Mouse (Mus musculus) G1E (cell line): ENCODE measurements around the gene Ppcs. TPM values are rescaled to one million over a fixed set of nuclear protein-coding genes. Genes with fewer than 3 reads are reported as not detected.

ENCODE experiments used
- ATAC-seq: 2 replicates; pipeline ENCODE4 v1.8.0; 2016; ENCODE audit warnings: mild to moderate bottlenecking; ENCODE audit not compliant: insufficient number of reproducible peaks, poor library complexity, low FRiP score, severe bottlenecking; ENCODE audit errors: extremely low read depth
- DNase-seq: peaks from one replicate; pipeline ENCODE4 v3.0.0; 2012; ENCODE audit warnings: low spot score
- H3K27me3 ChIP-seq: 2 replicates; pipeline ENCODE4 v1.6.1; 2012; ENCODE audit warnings: mild to moderate bottlenecking, low read length, inconsistent platforms; ENCODE audit not compliant: insufficient read depth
- H3K36me3 ChIP-seq: replicated peaks from 2 replicates; pipeline ENCODE3; 2012; ENCODE audit warnings: mild to moderate bottlenecking, inconsistent platforms
- H3K4me1 ChIP-seq: 2 replicates; pipeline ENCODE4 v1.6.1; 2012; ENCODE audit warnings: low read depth, low read length, inconsistent platforms, mixed read lengths; ENCODE audit not compliant: insufficient read depth
- H3K4me3 ChIP-seq: 2 replicates; pipeline ENCODE4 v1.5.1; 2012; ENCODE audit warnings: low read depth, mild to moderate bottlenecking, inconsistent platforms, low read length, moderate library complexity, mixed read lengths
- H3K9me3 ChIP-seq: replicated peaks from 2 replicates; pipeline ENCODE4 v1.6.1; 2012; ENCODE audit warnings: inconsistent platforms
- CTCF ChIP-seq: IDR thresholded peaks from 2 replicates; pipeline ENCODE4 v1.5.1; 2012; ENCODE audit warnings: low read depth, low read length, inconsistent platforms, mixed read lengths
- GATA1 ChIP-seq: IDR thresholded peaks from 2 replicates; pipeline ENCODE4 v1.6.1; 2012; ENCODE audit warnings: borderline replicate concordance, low read length, inconsistent platforms, mixed read lengths
- GATA2 ChIP-seq: IDR thresholded peaks from 2 replicates; pipeline ENCODE4 v1.6.1; 2012; ENCODE audit warnings: low read depth, low read length, inconsistent platforms, borderline replicate concordance
- POLR2AphosphoS5 ChIP-seq: IDR thresholded peaks from 2 replicates; pipeline ENCODE4 v1.6.1; 2012; ENCODE audit warnings: low read depth, low read length, inconsistent platforms; ENCODE audit not compliant: insufficient replicate concordance
- TAL1 ChIP-seq: conservative IDR thresholded peaks from 2 replicates; pipeline ENCODE4 v1.6.1; 2012; ENCODE audit warnings: low read depth, low read length, inconsistent platforms, mixed read lengths
- polyA plus RNA-seq: library from polyadenylated mRNA; stranded (reverse); fragments of >175 nt; gene quantifications from 2 replicates; pipeline ENCODE4 v1.2.3, GENCODE M21; 2012
- total RNA-seq, 2 experiments: library from RNA; stranded (forward) in 1 of 2; stranded (reverse) in 1 of 2; fragments of 200-1000 nt in 1 of 2; fragments of >200 nt in 1 of 2; fragmentation: Nextera tagmentation in 1 of 2; gene quantifications; 2 replicates each; pipeline ENCODE4 v1.2.3; 2014 to 2017

The Ppcs gene
- total RNA-seq (2014; fragmentation: Nextera tagmentation) (4.7 and 12.6 TPM in 2 replicates), total RNA-seq (2017) (24.6 and 29.0 TPM in 2 replicates), polyA plus RNA-seq (12.2 and 14.4 TPM in 2 replicates)

DNA sequence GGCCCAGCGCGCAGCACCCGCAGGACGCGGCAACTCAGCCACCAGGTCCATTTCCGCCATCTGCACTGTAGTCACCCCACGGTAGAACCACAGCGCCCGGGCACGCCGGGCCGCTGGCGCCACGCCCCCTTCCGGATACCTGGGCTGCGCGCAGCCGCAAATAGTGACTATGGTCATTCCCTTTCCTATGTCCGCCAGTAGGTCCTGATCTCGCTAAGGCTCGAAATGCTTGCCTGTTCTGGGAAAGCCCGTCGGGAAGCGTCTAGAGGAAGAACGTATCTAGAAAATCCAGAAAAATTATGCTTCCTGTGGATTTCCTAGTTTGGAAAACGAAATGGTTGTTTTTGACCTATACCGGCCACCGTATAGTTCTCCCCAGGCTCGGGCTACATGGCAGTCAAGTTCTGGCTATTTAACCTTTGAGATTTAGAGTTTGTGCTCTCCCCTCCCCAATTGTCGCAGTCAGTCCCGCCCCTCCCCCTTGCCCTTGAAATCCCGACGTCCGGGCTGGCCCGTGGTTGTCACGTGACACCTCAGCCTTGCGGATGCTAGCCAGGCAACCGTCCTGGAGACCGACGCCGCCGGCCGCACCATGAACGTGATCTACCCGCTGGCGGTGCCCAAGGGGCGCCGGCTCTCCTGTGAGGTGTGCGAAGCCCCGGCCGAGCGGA is at the start of gene Ppcs, which contains the start of gene Zmynd12:
TSS of gene Ppcs (minus strand) at position 127 of the 671 bp plus-strand sequence.
TSS of gene Zmynd12 (plus strand) at position 521 of the 671 bp plus-strand sequence.
- DNase-seq = peak; percentile 88
- Histone ChIP-seq H3K4me3 (peak within 1 kb of the TSS; percentile 84), H3K27me3 (no peaks in the 10 kb centered on the region), H3K4me1 (peaks cover 60% of the 10 kb centered on the region), H3K36me3 (peaks cover 18% of the 10 kb centered on the region), H3K9me3 (no peaks in the 10 kb centered on the region)
- TF ChIP-seq POLR2AphosphoS5 (no peak), CTCF (no peak), GATA1 (no peak), GATA2 (no peak), TAL1 (no peak)
- peak; percentile 47 for ATAC-seq

DNA sequence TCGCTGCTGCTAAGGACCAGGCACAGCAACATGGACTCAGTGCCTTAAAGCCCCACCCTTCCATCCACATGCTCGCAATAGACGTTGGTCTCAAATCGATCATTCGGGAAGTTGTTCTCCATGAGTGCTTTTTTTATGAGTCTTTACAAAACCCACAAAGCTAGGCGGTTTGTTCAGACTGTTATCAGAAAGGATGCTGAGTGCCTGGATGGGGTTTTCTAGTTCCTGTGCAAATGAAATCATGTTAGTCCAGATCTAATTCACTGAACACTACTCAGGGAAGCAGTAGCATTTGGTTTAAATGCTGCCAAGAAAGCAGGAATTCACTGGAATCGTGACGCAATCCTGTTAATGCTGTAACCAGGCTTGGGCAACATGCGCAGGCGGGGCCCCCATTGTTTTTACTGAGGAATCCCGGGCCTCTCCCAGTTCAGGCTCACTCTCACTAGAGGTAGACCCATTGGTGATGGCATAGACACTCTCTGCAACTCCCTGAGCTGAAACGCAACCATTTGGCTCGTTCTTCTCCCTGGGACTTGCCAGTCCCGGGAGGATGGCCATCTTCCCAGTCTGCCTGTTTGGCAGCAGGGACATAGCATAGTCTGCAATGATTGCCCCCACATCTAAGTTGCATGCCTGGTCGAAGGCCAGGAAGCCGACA is 45.6 kb upstream of the Ppcs start:
- Histone ChIP-seq H3K4me1 (no peaks in the 10 kb centered on the region), H3K36me3 (no peaks in the 10 kb centered on the region), H3K27me3 (peaks cover 13% of the 10 kb centered on the region), H3K4me3 (no peak overlapping the region), H3K9me3 (no peaks in the 10 kb centered on the region)
- no peak for TF ChIP-seq POLR2AphosphoS5
- TF ChIP-seq GATA2 = no peak
- no peak for TF ChIP-seq GATA1
- no peak for TF ChIP-seq TAL1
- no peak for TF ChIP-seq CTCF
- DNase-seq (no peak), ATAC-seq (no peak)

DNA sequence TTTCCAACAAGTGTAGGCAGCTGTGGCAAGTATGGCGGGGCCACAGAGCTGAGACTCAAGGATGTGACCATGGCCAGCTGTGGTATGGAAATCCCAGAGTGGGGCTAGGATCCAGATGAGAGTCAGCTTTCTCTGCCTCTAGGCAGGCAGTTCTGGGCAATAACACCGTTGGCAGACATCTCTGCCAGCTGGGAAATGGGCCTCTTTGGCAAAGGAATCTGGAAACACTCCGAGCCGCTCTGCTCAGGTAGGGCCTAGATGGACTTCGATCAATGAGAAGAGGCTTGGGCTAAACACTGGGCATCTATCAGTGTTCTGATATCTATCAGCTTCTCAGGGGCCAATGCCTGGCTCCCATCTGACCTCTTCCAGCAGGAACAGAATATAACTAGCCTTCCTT is 43.6 kb upstream of the Ppcs start:
- ATAC-seq (no peak), DNase-seq (no peak)
- Histone ChIP-seq H3K36me3 (no peaks in the 10 kb centered on the region), H3K4me3 (no peak overlapping the region), H3K4me1 (no peaks in the 10 kb centered on the region), H3K9me3 (no peaks in the 10 kb centered on the region), H3K27me3 (peaks cover 6% of the 10 kb centered on the region)
- TF ChIP-seq POLR2AphosphoS5 (no peak), TAL1 (no peak), GATA1 (no peak), CTCF (no peak), GATA2 (no peak)

DNA sequence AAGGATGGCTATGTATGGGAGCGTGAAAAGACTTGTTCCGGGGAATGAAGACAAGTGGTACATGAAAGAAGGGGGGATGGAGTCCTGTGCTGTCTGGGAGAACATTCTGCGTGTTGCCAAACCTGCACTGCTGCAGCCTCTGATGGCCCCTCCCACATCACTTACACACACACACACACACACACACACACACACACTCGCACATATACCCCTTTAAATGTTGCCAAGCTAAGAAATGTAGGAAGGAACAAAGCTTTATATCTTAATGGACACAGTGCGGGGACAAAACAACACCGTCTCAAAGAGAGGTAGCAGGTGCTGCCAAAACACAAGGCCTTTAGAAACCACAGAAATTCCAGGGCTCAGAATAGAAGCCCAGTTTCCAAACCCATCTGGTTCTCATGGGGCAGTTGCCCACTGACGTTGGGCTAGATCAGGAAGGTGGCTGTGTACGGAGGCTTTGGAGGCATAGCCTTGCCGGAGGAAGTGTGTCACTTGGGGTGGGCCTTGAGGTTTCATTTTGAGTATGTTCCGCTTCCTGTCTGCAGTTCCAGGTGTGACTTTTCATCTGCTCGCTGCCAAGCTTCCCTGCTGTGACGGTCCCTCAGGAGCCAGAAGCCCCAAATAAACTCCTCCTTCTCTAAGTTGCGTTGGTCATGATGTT is 41.7 kb upstream of the Ppcs start:
- H3K9me3 ChIP-seq = no peaks in the 10 kb centered on the region
- TF ChIP-seq GATA1 (no peak), GATA2 (no peak), CTCF (no peak), TAL1 (no peak), POLR2AphosphoS5 (no peak)
- DNase-seq = no peak
- ATAC-seq = no peak
- H3K4me3 ChIP-seq = no peak overlapping the region
- peaks cover 11% of the 10 kb centered on the region for H3K27me3 ChIP-seq
- no peaks in the 10 kb centered on the region for H3K36me3 ChIP-seq
- no peaks in the 10 kb centered on the region for H3K4me1 ChIP-seq

DNA sequence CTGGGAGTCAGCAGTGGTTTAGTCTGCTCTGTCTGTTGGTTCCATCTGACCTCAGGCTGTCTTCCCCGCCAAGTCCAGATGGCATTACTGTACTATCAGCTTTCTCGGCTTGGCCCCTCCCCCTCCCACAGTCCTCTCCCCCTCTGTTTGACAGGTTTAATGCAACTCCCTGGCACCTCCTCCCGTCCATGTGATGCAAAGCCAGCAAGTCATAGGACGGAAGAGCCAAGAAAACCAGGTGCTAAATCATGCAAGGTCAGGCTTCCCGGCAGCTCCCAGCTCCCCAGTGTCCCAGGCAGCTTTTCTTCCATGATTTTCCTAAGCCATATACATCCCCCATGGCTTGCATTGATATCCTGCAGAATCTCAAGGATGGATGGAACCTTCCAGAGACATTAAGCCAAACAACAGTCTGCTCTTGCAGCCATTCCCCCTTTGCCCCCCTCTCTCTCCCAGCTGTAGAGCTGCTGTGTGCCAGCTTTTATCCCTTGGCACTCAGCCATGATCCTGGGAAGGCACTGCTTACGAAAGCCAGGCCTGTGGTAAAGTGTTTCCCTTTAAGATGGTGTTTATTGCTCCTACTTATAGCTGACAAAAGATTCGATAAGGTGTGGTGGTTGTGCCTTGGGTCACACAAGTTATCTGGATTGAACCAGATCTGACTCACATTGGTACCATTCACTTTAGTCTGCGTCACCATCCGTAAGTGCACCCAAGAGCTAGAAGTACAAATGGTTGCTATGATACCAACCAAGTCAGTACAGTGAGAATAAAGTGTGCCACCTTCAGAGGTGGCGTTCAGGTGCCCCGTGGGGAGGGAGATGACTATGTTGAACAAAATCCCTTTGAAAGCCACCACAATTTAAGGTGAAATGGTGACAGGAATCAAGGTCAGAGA is 40.9 kb upstream of the Ppcs start:
- no peaks in the 10 kb centered on the region for H3K36me3 ChIP-seq
- H3K27me3 ChIP-seq = peaks cover 7% of the 10 kb centered on the region
- no peak overlapping the region for H3K4me3 ChIP-seq
- H3K9me3 ChIP-seq = no peaks in the 10 kb centered on the region
- no peaks in the 10 kb centered on the region for H3K4me1 ChIP-seq
- ATAC-seq = no peak
- no peak for DNase-seq
- TF ChIP-seq GATA1 = no peak
- no peak for TF ChIP-seq POLR2AphosphoS5
- no peak for TF ChIP-seq TAL1
- TF ChIP-seq CTCF = no peak
- no peak for TF ChIP-seq GATA2
